Mouse (Mus musculus): ENCODE data around the gene Sar1a. TPM values are rescaled to one million over a fixed set of nuclear protein-coding genes. Genes with fewer than 3 reads are reported as not detected.

Sar1a gene
- total RNA-seq, 1 experiment from 2014 or later, result 189 TPM

GRCm38 (mm10) chr10:61717406-61718296, 37.6 kb downstream of the Sar1a start:
- no peak for ATAC-seq (replicated peaks; ENCODE audit: insufficient number of reproducible peaks, low FRiP score, low TSS enrichment, poor library complexity, severe bottlenecking)

DNA sequence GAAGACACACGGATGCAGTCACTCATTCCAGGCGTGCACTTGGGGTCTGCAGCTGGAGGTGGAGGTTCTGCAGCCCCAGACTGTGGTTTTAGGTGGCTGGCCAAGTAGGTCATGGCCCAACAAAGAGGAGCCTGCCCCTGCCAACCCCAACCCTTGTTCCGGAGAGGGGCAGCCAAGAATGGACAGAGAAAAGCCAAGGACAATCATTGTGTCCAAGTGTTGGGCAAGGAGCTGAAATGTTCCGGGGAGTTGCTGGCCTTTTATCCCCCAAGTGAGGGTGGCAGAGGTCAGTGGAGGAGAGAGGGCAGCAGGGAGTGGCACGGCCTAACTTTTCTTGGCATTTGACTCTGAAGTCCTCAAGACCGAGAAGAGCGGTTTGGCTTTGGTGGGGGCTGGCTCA, 40.2 kb downstream of the Sar1a start:
- no peak for ATAC-seq (replicated peaks; ENCODE audit: insufficient number of reproducible peaks, low FRiP score, low TSS enrichment, poor library complexity, severe bottlenecking)

- ATAC-seq (replicated peaks; ENCODE audit: insufficient number of reproducible peaks, low FRiP score, low TSS enrichment, poor library complexity, severe bottlenecking), result no peak
Measured at GRCm38 (mm10) chr10:61722215-61722614, 42.1 kb downstream of the Sar1a start.

GRCm38 (mm10) chr10:61723271-61723670, 43.2 kb downstream of the Sar1a start:
- ATAC-seq (replicated peaks; ENCODE audit: insufficient number of reproducible peaks, low FRiP score, low TSS enrichment, poor library complexity, severe bottlenecking), result no peak

GRCm38 (mm10) chr10:61729181-61729580, 49.1 kb downstream of the Sar1a start:
- no peak for ATAC-seq (replicated peaks; ENCODE audit: insufficient number of reproducible peaks, low FRiP score, low TSS enrichment, poor library complexity, severe bottlenecking)

GRCm38 (mm10) chr10:61730171-61730570, 50.1 kb downstream of the Sar1a start:
- no peak for ATAC-seq (replicated peaks; ENCODE audit: insufficient number of reproducible peaks, low FRiP score, low TSS enrichment, poor library complexity, severe bottlenecking)

- ATAC-seq (replicated peaks; ENCODE audit: insufficient number of reproducible peaks, low FRiP score, low TSS enrichment, poor library complexity, severe bottlenecking), result peak; percentile 22; the same call in 1 of the 2 replicates
Measured at GRCm38 (mm10) chr10:61734377-61734776, 54.3 kb downstream of the Sar1a start.

- ATAC-seq (replicated peaks; ENCODE audit: insufficient number of reproducible peaks, low FRiP score, low TSS enrichment, poor library complexity, severe bottlenecking), result no peak
Measured at GRCm38 (mm10) chr10:61736671-61737078, 56.6 kb downstream of the Sar1a start.

DNA sequence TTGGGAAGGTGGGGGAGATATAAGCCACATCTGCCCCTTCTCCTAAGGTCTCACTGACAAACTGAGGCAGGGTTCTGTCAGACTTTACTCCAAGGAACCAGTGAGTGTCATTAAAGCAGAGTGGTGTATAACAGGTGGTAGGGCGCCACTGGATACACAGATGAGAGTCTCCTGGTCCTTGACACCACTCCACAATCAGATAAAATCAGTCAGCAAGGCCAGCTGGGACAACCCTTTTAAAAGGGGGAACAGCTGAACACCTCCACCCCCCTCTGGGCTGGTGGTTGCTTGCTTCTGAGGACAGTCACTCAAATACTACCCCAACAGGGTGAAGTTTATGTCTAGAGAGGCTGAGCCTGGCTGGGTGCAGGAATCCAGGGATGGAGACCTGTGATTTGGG, 57.4 kb downstream of the Sar1a start:
- no peak for ATAC-seq (replicated peaks; ENCODE audit: insufficient number of reproducible peaks, low FRiP score, low TSS enrichment, poor library complexity, severe bottlenecking)

- ATAC-seq (replicated peaks; ENCODE audit: insufficient number of reproducible peaks, low FRiP score, low TSS enrichment, poor library complexity, severe bottlenecking), result no peak
Measured at GRCm38 (mm10) chr10:61738126-61738525, 58.0 kb downstream of the Sar1a start.

DNA sequence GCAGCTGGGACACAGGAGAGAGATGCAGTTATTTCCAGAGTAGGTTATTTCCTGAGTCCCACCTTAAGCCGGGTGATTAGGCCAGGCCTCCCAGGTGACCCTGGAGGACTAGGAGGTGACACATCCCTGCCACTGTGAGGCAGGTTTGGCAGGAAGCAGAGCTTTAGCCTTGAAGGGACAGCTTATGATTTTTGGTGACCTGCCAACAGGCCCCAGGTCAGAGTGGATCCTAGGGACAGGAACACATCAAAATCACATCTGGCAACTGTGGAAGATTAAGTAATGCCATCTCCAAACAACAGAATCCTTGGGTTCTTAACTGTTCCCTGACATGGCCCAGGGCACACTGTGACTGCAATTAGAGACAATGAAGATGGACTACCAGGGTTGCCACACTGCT, 61.2 kb downstream of the Sar1a start:
- ATAC-seq (replicated peaks; ENCODE audit: insufficient number of reproducible peaks, low FRiP score, low TSS enrichment, poor library complexity, severe bottlenecking), result no peak

- ATAC-seq (replicated peaks; ENCODE audit: insufficient number of reproducible peaks, low FRiP score, low TSS enrichment, poor library complexity, severe bottlenecking), result no peak
Measured at GRCm38 (mm10) chr10:61741873-61742272, 61.8 kb downstream of the Sar1a start.

DNA sequence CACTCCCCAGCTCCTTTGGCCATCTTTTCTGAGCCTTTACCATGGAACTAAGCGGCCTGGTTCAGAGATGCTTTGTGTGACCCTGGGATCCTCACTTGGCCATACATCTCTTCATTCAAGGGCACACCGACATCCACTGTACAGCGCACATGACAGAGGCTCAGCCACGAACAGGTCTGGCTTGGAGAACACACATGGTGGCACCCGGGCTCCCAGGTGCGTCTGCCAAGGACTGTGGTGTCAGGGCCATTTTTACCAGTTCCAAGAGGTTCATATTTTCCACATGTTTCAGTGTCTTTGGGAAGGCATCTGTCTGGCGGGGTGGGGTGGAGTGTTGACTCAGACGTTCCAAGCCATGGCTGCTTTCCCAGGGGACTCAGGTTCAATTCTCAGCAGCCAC, 62.2 kb downstream of the Sar1a start:
- ATAC-seq (replicated peaks; ENCODE audit: insufficient number of reproducible peaks, low FRiP score, low TSS enrichment, poor library complexity, severe bottlenecking), result no peak

Other genes with a start within 250 kb of the Sar1a start
- 9.4 to 20.7 TPM (median 11.8 TPM) in 3 replicates for gene Eif4ebp2, start 227.6 kb upstream of the Sar1a start, total RNA-seq (2017)
- 2.1 to 4.9 TPM (median 3.3 TPM) in 3 replicates for gene Lrrc20, start 204.5 kb upstream of the Sar1a start, total RNA-seq (2017)
- gene Npffr1, start 84.8 kb upstream of the Sar1a start, total RNA-seq (2017), result not detected in 3 replicates
- gene Ppa1, start 31.7 kb upstream of the Sar1a start, total RNA-seq (2017), result 13.3 to 20.4 TPM (median 17.9 TPM) in 3 replicates
- gene Tysnd1, start 15.2 kb downstream of the Sar1a start, total RNA-seq (2017), result 6.6 to 14.0 TPM (median 9.7 TPM) in 3 replicates
- 8.5 to 18.3 TPM (median 17.4 TPM) in 3 replicates for gene Aifm2, start 35.0 kb downstream of the Sar1a start, total RNA-seq (2017)
- gene H2afy2, start 103.8 kb downstream of the Sar1a start, total RNA-seq (2017), result 0.58 TPM in 1 of 3 replicates, not detected in the others